Mouse (Mus musculus) heart, postnatal 25 days (tissue): ENCODE results near the gene Galnt4. TPM values are rescaled to one million over a fixed set of nuclear protein-coding genes. Genes with fewer than 3 reads are reported as not detected.
"Not testable (repeated sequence)": the region's sequence is repeated elsewhere in the genome, so short reads cannot be mapped to it uniquely, and the experiment has no call there.

Experiments
- DNase-seq: peaks from one replicate; pipeline ENCODE4 v3.0.0; 2022; ENCODE audit warnings: low spot score
- intact Hi-C: fragments of 180-260 bp; cut with DNase I; formaldehyde crosslinking; loops from one replicate; pipeline ENCODE4 v1.15.1; 2025
- total RNA-seq, 2 experiments: library from RNA; stranded (reverse); gene quantifications; 2 replicates each; pipeline ENCODE4 v1.2.3; 2021

Galnt4 gene
- total RNA-seq, 2 experiments from 2014 or later = 3.2 to 3.6 TPM

DNA sequence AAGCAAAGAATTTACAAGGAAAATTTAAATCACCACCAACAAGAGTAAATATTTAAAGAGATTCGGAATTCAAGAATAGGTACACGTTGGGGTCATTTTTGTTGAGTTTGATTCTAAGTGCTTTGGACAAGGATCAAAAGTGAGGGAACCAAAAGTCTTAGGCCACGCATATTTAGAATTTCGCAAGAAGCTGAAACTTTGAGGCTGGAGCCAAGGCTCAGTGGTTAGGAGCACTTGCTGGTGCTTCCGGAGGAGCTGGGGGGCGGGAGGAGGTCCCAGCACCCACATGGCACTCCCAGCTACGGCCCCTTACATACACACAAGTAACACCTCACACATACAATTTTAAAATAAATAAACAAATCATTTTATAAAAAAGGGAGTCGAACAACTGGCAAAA lies 38.6 kb downstream of the Galnt4 start:
- no peak for DNase-seq
- intact Hi-C loops = no loop called here

- DNase-seq = no peak
- intact Hi-C loops = loop anchor here (5.0 kb wide), 1 partner anchor 43 kb away; the partner anchor contains the start of genes Galnt4 and Poc1b
Measured at GRCm38 (mm10) chr10:99150016-99150415, 42.1 kb downstream of the Galnt4 start.

DNA sequence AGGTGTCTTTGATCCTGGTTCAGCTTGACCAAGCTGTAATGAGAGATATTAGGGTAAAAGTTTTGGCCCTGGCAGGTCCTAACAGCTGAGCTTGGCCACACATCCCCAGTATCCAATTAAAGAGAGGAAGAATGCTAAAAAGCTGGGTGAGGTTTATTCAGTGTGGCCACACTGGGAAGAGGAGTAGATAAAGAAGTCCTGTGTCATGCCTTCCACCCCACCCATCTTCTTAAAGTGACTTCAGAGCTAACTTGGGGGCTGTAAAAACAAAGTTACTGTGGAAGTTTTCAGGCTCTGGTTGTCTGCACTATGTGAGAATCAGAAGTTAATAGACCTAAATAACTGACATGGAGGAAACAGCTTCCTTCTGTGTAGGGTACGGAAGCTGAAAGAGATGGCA lies 43.6 kb downstream of the Galnt4 start:
- intact Hi-C loops = loop anchor here (5.0 kb wide), 1 partner anchor 44 kb away; the partner anchor contains the start of genes Galnt4 and Poc1b
- no peak for DNase-seq

- intact Hi-C loops = loop anchor here (5.0 kb wide), 1 partner anchor 45 kb away; the partner anchor contains the start of genes Galnt4 and Poc1b
- no peak for DNase-seq
Measured at GRCm38 (mm10) chr10:99152063-99152462, 44.1 kb downstream of the Galnt4 start.

DNA sequence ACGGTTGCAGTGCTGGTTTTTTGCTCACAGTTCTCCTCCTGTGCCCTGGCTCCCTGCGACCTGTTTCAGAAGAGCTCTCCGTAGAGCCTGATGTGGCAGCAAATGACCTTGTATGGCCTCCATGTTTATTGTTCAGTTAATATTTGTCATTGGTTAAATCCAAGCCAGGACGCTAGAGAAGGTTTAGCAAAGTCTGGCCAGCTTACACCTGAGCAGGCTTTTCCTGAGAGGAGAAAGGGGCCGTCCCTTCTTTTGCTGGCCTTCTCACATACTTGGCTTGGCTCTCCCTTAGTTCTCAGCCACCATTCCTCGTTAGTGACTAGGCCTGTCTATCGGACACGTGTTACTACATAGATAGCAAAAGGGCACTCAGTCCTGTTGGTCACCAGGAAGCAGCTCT lies 46.7 kb downstream of the Galnt4 start:
- DNase-seq = no peak
- intact Hi-C loops = loop anchor here (5.0 kb wide), 1 partner anchor 47 kb away; the partner anchor contains the start of genes Galnt4 and Poc1b

DNA sequence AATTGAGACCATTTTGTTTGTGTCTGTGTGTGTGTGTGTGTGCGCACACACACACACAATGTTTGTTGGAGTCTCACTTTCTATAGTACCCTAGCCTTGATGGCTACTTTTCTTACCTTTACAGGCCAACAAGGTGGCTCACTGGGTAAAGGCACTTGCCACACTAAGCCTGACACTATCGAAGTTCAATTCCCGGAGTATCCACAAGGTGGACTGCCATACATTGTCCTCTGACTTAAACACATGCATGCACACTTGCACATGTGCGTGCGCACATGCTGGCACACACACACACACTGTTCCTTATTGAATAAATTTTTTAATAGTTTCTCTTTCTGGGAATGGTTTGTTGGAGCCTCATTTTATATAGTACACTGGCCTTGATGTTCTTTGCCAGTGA lies 48.8 kb downstream of the Galnt4 start:
- DNase-seq = no peak
- intact Hi-C loops = no loop called here

- intact Hi-C loops, DNase-seq: not testable (repeated sequence)
Measured at GRCm38 (mm10) chr10:99157697-99158096, 49.7 kb downstream of the Galnt4 start.

- no peak for DNase-seq
- intact Hi-C loops = loop anchor here (1.0 kb wide), 1 partner anchor 455 kb away; no protein-coding TSS in a partner anchor
Measured at GRCm38 (mm10) chr10:99161987-99162582, 54.1 kb downstream of the Galnt4 start.

Other genes with a start within 250 kb of the Galnt4 start
- 10 to 100 TPM; 67.8 to 71.3 TPM for gene Atp2b1, start 193.8 kb upstream of the Galnt4 start, total RNA-seq
- 1 to 10 TPM; 5.3 to 6.4 TPM for gene Poc1b, start 1.1 kb upstream of the Galnt4 start, total RNA-seq
- gene Phxr2, start 18.2 kb downstream of the Galnt4 start, total RNA-seq = not detected
- 10 to 100 TPM; 18.5 to 19.5 TPM for gene Dusp6, start 155.1 kb downstream of the Galnt4 start, total RNA-seq